Mouse (Mus musculus) heart, embryonic 10.5 days (tissue): ENCODE data around the gene Hoxc5. TPM values are rescaled to one million over a fixed set of nuclear protein-coding genes. Genes with fewer than 3 reads are reported as not detected.

Experiments used
- DNase-seq: peaks from one replicate; pipeline ENCODE4 v3.0.0-alpha.2; 2017; ENCODE audit warnings: low spot score
- H3K27ac ChIP-seq: fragments of 300-500 bp; sonication (generic); 2 replicates; pipeline ENCODE4 v1.5.1; 2016; ENCODE audit warnings: mild to moderate bottlenecking
- H3K27me3 ChIP-seq: fragments of 300-500 bp; sonication (generic); 2 replicates; pipeline ENCODE4 v1.6.1; 2016; ENCODE audit warnings: mild to moderate bottlenecking; ENCODE audit not compliant: poor library complexity, insufficient read depth, severe bottlenecking
- H3K36me3 ChIP-seq: fragments of 300-500 bp; sonication (generic); 2 replicates; pipeline ENCODE4 v1.6.1; 2016; ENCODE audit warnings: mild to moderate bottlenecking, moderate library complexity
- H3K4me1 ChIP-seq: fragments of 300-500 bp; sonication (generic); 2 replicates; pipeline ENCODE4 v1.6.1; 2016; ENCODE audit warnings: mild to moderate bottlenecking
- H3K4me3 ChIP-seq: fragments of 300-500 bp; sonication (generic); 2 replicates; pipeline ENCODE4 v1.5.1; 2016; ENCODE audit warnings: mild to moderate bottlenecking, moderate library complexity
- H3K9me3 ChIP-seq: fragments of 300-500 bp; sonication (generic); 2 replicates; pipeline ENCODE4 v1.6.1; 2016; ENCODE audit warnings: mild to moderate bottlenecking, moderate library complexity
- WGBS: fragments of 180-500 bp; shearing (Covaris S2); methylation state at CpG from one replicate; pipeline ENCODE4 v1.1.7; 2016; 5-methylcytosine and 5-hydroxymethylcytosine counted together
- microRNA counts: library from miRNA; unstranded; fragments of <30 nt; microRNA quantifications from one replicate; lab custom pipeline; 2017
- microRNA-seq: library from miRNA; unstranded; fragments of <30 nt; microRNA quantifications from one replicate; pipeline ENCODE4, GENCODE M21; 2017
- polyA plus RNA-seq: library from polyadenylated mRNA; unstranded; fragments of >200 nt; fragmentation: Nextera tagmentation; extraction: Ambion mirVana; gene quantifications from 2 replicates; pipeline ENCODE4 v1.2.1, GENCODE M21; 2016

The Hoxc5 gene
- polyA plus RNA-seq, 1 experiment from 2014 or later, result 5.5 TPM

DNA sequence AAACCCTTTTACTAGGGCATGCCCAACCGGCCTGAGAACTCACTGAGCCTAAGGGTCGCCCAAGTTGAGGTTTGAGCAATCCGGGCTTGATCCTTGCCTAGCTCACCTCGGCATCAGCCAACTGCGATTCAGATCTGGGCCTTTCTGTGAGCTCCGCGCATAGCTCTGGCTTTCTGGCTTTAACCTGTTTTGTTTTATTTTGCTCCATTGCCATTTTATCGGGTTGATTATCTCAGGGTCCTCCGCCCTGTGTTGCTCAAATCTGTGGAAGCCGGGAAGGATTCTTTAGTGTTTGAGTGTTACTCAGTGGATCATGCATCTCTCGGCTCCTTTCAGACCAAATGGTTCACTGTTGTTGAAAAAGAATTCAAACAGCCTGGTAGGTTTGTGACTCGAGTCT is 91.5 kb downstream of the Hoxc5 start:
- H3K4me1 ChIP-seq, result 0 out of 2 replicates have a peak, but pooled peaks cover 4% of the 10 kb centered on the region
- H3K27me3 ChIP-seq, result peaks cover 98% of the 10 kb centered on the region
- H3K4me3 ChIP-seq, result peak overlapping the region; percentile 15; the same call in 1 of the 2 replicates
- 2% methylated on average over 12 of the region's 12 CpGs for WGBS
- H3K36me3 ChIP-seq, result no peaks in the 10 kb centered on the region
- DNase-seq, result no peak
- H3K9me3 ChIP-seq, result no peaks in the 10 kb centered on the region
- peak overlapping the region; percentile 36; the same call in 1 of the 2 replicates for H3K27ac ChIP-seq

DNA sequence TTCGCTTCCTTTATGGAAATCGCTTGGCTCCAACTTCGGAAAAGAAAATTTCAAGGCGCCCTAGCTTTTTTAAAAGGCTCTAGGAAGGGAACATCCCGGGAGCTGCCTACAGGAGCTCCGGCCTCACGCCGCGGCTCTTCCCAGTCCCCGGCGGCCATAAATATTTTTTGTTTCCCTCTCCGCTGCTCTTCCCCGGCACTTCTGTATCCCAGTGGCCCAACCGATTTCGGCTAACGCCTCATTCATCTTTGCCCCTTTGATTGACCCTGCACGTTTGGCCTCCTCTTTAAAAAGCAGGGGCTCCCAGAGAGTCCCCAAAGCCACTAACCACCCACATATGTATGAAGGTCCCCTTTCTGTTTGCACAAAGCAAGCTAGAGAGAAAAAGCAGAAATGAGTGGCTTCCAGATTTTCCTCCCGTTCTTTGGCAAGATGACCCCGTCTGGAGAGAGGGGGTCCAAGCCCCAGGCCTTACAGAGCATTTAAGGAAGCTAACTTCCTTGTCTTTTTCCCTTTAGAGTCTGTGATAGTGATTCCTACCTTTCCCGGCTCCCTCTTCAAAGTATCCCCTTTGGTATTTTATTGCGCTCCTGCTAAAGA is 92.2 kb downstream of the Hoxc5 start:
- H3K4me1 ChIP-seq, result 0 out of 2 replicates have a peak, but pooled peaks cover 4% of the 10 kb centered on the region
- H3K36me3 ChIP-seq, result no peaks in the 10 kb centered on the region
- WGBS, result 3% methylated on average over 21 of the region's 21 CpGs
- no peaks in the 10 kb centered on the region for H3K9me3 ChIP-seq
- H3K4me3 ChIP-seq, result peak overlapping the region; percentile 25
- no peak for DNase-seq
- H3K27me3 ChIP-seq, result peaks cover 98% of the 10 kb centered on the region
- peak overlapping the region; percentile 49 for H3K27ac ChIP-seq

DNA sequence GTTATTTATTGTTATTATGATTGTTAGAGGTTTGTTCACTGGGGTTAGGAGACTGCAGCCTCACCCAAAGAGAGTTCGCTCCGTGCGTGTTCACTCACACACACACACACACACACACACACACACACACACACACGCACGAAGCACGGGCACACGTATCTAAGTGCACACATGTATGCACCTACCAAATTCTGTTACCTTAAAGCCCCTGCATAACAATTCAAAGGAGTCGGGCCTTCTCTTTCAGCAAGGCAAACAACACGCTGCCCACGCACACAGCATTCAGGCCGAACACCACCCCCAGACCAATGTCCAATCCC is 92.7 kb downstream of the Hoxc5 start:
- Histone ChIP-seq H3K36me3 (no peaks in the 10 kb centered on the region), H3K27ac (peak overlapping the region; percentile 43; the same call in 1 of the 2 replicates), H3K27me3 (peaks cover 98% of the 10 kb centered on the region), H3K9me3 (no peaks in the 10 kb centered on the region), H3K4me1 (0 out of 2 replicates have a peak, but pooled peaks cover 4% of the 10 kb centered on the region), H3K4me3 (0 out of 2 replicates have a peak overlapping the region, but pooled peaks have one; percentile 19)
- no peak for DNase-seq
- WGBS, result 12% methylated on average over 11 of the region's 11 CpGs

DNA sequence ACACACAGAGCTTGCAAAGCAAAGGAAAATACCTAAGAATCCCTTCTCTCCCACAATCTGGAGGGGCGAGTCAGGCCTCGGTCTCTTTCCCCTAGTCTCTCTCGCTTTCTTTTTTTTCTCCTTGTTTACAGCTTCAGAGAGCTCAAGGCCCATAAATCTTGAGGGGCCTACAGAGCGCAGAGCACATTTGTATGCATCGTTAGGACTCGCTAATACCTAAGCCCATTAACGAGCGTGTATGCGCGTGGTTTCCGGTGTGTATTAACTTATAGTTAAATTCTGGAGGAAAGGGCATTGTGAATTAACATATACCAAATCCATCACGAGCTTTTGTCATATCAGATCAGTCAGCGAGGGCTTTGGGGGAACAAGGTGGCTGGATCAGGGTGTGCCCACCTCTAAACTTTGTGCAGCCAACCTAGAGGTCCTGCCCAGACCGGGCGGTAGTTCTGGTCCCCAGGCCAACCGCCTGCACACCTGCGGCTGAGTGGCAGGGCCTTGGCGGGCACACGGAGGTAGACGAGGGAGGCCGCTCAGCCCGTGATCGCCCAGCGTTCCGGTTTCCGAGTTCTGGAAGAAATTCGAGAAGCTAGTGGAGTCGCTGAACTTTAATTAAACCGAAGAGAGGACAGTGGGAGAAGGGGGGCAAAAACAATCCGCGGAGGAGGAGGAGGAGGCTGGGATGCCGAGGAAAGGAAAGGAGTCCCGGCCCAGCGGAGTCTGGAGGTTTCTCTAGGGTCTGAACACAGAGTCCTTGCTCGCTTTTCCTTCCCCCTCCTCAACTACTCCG is 93.3 kb downstream of the Hoxc5 start:
- Histone ChIP-seq H3K4me1 (0 out of 2 replicates have a peak, but pooled peaks cover 4% of the 10 kb centered on the region), H3K9me3 (no peaks in the 10 kb centered on the region), H3K4me3 (peak overlapping the region; percentile 31), H3K27ac (peak overlapping the region; percentile 43; the same call in 1 of the 2 replicates), H3K27me3 (peaks cover 98% of the 10 kb centered on the region), H3K36me3 (no peaks in the 10 kb centered on the region)
- 2% methylated on average over 36 of the region's 36 CpGs for WGBS
- DNase-seq, result no peak

DNA sequence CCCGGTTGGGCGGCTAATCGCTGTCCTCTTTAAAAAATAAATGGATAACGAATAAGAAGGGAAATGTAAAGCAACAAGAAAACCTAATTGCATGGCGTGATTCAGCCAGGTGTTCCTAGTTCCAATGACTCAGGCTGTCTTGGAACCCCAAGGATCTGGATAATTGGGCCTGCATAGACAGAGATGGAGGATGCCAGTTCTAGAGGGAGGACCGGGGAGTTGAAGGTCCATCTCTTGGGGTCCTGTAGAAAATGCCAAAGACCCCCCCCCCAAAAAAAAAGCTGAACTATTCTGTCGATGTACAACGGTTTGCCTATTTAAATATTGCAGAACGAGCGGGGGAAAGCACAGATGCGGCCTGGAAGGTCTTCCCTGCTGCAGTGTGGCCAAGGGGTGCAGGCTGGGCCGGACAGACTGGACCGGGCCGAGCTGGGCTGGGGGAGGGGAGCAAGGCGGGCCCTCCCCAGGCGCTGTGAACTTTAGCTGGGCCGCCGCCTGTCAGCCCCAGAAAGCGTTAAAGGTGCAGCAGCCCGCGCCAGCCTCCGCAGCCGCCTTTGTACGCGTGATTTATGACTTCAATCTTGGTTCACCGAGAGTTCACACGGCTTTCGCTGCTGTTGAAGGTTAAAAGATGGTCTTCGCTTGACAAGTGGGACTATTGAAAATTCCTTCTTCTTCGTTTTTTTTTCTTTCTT is 94.0 kb downstream of the Hoxc5 start:
- peaks cover 98% of the 10 kb centered on the region for H3K27me3 ChIP-seq
- no peak for DNase-seq
- no peaks in the 10 kb centered on the region for H3K9me3 ChIP-seq
- peak overlapping the region; percentile 31 for H3K4me3 ChIP-seq
- WGBS, result under 1% methylated on average over 30 of the region's 30 CpGs
- H3K36me3 ChIP-seq, result no peaks in the 10 kb centered on the region
- H3K27ac ChIP-seq, result peak overlapping the region; percentile 43; the same call in 1 of the 2 replicates
- H3K4me1 ChIP-seq, result 0 out of 2 replicates have a peak, but pooled peaks cover 4% of the 10 kb centered on the region

DNA sequence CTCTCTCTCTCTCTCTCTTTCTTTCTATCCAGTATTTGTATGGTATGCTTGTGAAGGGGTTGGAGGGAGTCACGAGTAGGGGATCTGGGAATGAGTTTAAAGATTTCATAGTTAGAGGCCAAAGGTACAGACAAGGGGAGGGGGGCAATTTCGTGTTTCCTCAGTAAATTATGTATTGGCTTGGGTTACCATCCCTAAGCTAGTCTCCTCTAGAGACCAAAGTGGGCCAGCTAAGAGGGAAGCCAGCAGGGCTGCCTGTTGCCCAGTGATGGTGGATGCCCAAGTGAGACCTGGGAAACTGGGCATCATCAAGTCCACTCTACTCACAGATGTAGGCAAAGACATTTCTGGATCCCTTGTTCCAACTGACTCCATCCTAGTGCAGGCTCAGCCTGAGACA is 94.7 kb downstream of the Hoxc5 start:
- Histone ChIP-seq H3K4me3 (no peak overlapping the region), H3K27me3 (peaks cover 98% of the 10 kb centered on the region), H3K4me1 (0 out of 2 replicates have a peak, but pooled peaks cover 4% of the 10 kb centered on the region), H3K9me3 (no peaks in the 10 kb centered on the region), H3K36me3 (no peaks in the 10 kb centered on the region), H3K27ac (peak overlapping the region; percentile 29; the same call in 1 of the 2 replicates)
- no peak for DNase-seq
- WGBS, result 8% methylated on average over 2 of the region's 2 CpGs

DNA sequence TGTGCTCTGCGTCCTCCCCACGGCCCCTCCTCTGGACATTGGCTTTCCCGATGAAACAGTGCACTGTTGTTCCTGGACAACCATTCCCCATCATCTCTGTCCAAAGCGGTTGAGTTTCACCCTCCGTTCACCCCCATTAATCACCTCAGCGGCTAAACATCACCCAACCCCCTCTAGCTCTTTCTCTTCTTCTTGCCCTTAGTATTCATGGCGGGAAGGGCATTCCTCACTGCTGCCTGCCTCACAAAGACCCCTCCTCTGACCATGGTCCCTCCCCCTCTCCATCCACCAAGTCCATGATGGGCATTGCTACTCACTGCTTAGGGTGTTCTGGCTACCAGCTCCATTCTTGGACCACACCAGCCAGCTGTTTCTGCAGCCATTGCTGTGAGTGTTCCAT is 98.4 kb downstream of the Hoxc5 start:
- WGBS, result 41% methylated on average over 7 of the region's 7 CpGs
- Histone ChIP-seq H3K4me3 (no peak overlapping the region), H3K4me1 (peaks cover 17% of the 10 kb centered on the region), H3K36me3 (no peaks in the 10 kb centered on the region), H3K27ac (no peak overlapping the region), H3K27me3 (peaks cover 100% of the 10 kb centered on the region), H3K9me3 (no peaks in the 10 kb centered on the region)
- DNase-seq, result no peak

MicroRNA genes within 50 kb of the gene (microRNA counts, 519-probe panel; counts per million panel counts)
- microRNA mmu-miR-615-3p (lab: Ali Mortazavi, UCI), result not detected
- microRNA mmu-miR-615-5p (lab: Ali Mortazavi, UCI), result not detected

Small RNA genes within 50 kb of the gene (microRNA-seq; reads per million reads assigned to microRNA genes)
- 15.7 reads per million, percentile 29 among the genes with 10 or more reads in this experiment for gene Mir196a-2
- 135 reads per million, percentile 55 among the genes with 10 or more reads in this experiment for gene Mir615

Other genes starting within 250 kb of the Hoxc5 start
- gene Calcoco1, start 245.3 kb upstream of the Hoxc5 start, polyA plus RNA-seq, result 34.2 and 39.2 TPM in 2 replicates
- gene Hoxc13, start 46.3 kb upstream of the Hoxc5 start, polyA plus RNA-seq, result not detected in 2 replicates
- gene Hoxc12, start 30.7 kb upstream of the Hoxc5 start, polyA plus RNA-seq, result not detected in 2 replicates
- gene Hoxc11, start 13.0 kb upstream of the Hoxc5 start, polyA plus RNA-seq, result not detected in 2 replicates
- gene Hoxc10, start 647 bp upstream of the Hoxc5 start, polyA plus RNA-seq, result 0.07 and 0.62 TPM in 2 replicates
- 0.49 TPM in 1 of 2 replicates, not detected in the other for gene Hoxc9, start 9.0 kb downstream of the Hoxc5 start, polyA plus RNA-seq
- gene Hoxc8, start 23.2 kb downstream of the Hoxc5 start, polyA plus RNA-seq, result 0.06 and 1.7 TPM in 2 replicates
- gene Hoxc6, start 30.8 kb downstream of the Hoxc5 start, polyA plus RNA-seq, result 0.23 and 1.8 TPM in 2 replicates
- gene Hoxc4, start 51.5 kb downstream of the Hoxc5 start, polyA plus RNA-seq, result 0.81 and 6.6 TPM in 2 replicates
- 16.2 and 19.5 TPM in 2 replicates for gene Smug1, start 199.6 kb downstream of the Hoxc5 start, polyA plus RNA-seq